Mouse (Mus musculus) heart, embryonic 13.5 days (tissue): Measurements from ENCODE around the gene Rwdd1. TPM values are rescaled to one million over a fixed set of nuclear protein-coding genes. Genes with fewer than 3 reads are reported as not detected.
"Not testable (repeated sequence)": the region's sequence is repeated elsewhere in the genome, so short reads cannot be mapped to it uniquely, and the experiment has no call there.

Experiments
- ATAC-seq: fragments of 200-750 bp; cut with Nextera tagmentation; 2 replicates; pipeline ENCODE4 v1.8.0; 2017; ENCODE audit warnings: moderate TSS enrichment; ENCODE audit not compliant: insufficient number of reproducible peaks, low FRiP score, low TSS enrichment; ENCODE audit errors: extremely low read depth
- H3K27ac ChIP-seq: fragments of 300-500 bp; sonication (generic); replicated peaks from 2 replicates; pipeline ENCODE4 v1.5.1; 2015; ENCODE audit warnings: moderate library complexity, mild to moderate bottlenecking, inconsistent platforms
- H3K27me3 ChIP-seq: fragments of 300-500 bp; sonication (generic); replicated peaks from 2 replicates; pipeline ENCODE4 v1.6.1; 2015; ENCODE audit warnings: mild to moderate bottlenecking, inconsistent platforms
- H3K36me3 ChIP-seq: fragments of 300-500 bp; sonication (generic); 2 replicates; pipeline ENCODE4 v1.6.1; 2015; ENCODE audit warnings: mild to moderate bottlenecking, inconsistent platforms
- H3K4me1 ChIP-seq: fragments of 300-500 bp; sonication (generic); 2 replicates; pipeline ENCODE4 v1.6.1; 2015; ENCODE audit warnings: inconsistent platforms
- H3K4me2 ChIP-seq: fragments of 300-500 bp; sonication (generic); 2 replicates; pipeline ENCODE4 v1.6.1; 2015; ENCODE audit warnings: inconsistent platforms, mild to moderate bottlenecking, moderate library complexity
- H3K4me3 ChIP-seq: fragments of 300-500 bp; sonication (generic); 2 replicates; pipeline ENCODE4 v1.5.1; 2015; ENCODE audit warnings: moderate library complexity, mild to moderate bottlenecking, inconsistent platforms
- H3K9ac ChIP-seq: fragments of 300-500 bp; sonication (generic); 2 replicates; pipeline ENCODE4 v1.6.1; 2015; ENCODE audit warnings: inconsistent platforms, mild to moderate bottlenecking, moderate library complexity
- H3K9me3 ChIP-seq: fragments of 300-500 bp; sonication (generic); 2 replicates; pipeline ENCODE4 v1.6.1; 2016; ENCODE audit warnings: inconsistent platforms
- WGBS: fragments of 180-500 bp; shearing (Covaris S2); methylation state at CpG from one replicate; pipeline ENCODE4 v1.1.7; 2015; ENCODE audit warnings: mixed read lengths; 5-methylcytosine and 5-hydroxymethylcytosine counted together
- polyA plus RNA-seq: library from polyadenylated mRNA; unstranded; fragments of >200 nt; fragmentation: Nextera tagmentation; extraction: Ambion mirVana; gene quantifications from 2 replicates; pipeline ENCODE4 v1.2.1, GENCODE M21; 2015

Rwdd1 gene
- polyA plus RNA-seq, 1 experiment from 2014 or later = 95.4 TPM

DNA sequence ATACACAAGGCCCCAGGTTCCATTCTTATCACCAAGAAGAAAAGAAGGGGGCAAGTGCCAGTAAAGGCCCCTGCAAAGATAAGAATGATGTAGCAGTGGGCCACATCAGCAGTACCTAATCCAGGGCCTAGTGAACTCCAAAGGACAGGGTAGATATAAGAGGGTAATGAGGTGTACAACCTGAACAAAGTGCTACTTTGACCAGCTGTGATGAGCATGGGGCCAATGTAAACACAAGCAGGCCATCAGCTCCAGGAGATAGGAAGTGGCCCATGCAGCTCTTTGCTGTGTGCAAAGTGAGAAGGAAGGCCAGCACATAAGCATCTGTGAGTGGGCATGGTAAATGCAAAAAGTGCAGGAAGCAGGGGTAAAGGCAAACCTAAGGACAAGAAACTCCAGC, 21.0 kb downstream of the Rwdd1 start:
- Histone ChIP-seq H3K27me3 (no peaks in the 10 kb centered on the region), H3K4me3 (no peak overlapping the region), H3K27ac (no peak overlapping the region), H3K9me3 (no peaks in the 10 kb centered on the region), H3K4me2 (no peak overlapping the region), H3K9ac (no peak overlapping the region), H3K4me1 (no peaks in the 10 kb centered on the region), H3K36me3 (peaks cover 96% of the 10 kb centered on the region)
- ATAC-seq = no peak

DNA sequence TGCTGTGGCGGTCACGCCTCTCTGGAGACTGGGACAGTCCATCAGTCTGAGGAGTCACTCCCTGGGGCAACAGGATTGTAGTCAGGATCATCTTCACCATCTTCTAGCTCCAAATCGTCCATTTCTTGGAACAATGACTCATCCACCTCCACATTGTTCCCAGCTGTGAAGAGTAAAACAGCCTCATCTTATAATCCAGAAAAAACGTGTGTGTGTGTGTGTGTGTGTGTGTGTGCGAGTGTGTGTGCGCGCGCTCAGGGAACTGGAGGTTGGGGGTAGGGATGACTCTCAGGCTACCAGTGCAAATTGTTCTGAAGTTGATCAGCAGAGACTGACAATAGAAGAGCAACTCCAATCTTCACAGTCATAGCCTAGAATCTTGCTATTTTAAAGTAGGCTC, 22.7 kb downstream of the Rwdd1 start:
- H3K4me2 ChIP-seq, H3K27me3 ChIP-seq, H3K27ac ChIP-seq, ATAC-seq, H3K4me3 ChIP-seq, H3K9ac ChIP-seq, H3K9me3 ChIP-seq, H3K4me1 ChIP-seq: not testable (repeated sequence)
- peaks cover 96% of the 10 kb centered on the region for H3K36me3 ChIP-seq
- WGBS = 86% methylated on average over 6 of the region's 8 CpGs

DNA sequence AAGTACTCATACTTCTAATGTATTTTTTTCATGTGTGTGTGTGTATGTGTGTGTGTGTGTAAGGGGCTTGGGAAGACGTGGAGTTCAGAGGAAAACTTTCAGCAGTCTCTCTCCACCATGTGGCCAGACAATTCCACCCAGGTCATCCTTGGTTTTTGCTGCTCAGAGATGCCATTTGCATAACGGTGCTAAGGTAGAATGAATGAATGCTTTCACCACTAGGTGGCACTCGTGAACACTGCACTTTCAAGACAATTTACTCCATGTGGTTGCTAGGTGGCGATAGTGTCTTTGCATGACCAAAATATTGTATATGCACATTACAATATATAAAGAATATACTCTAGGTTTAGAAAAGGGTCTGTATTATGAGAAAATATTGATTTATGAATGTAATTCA, 32.7 kb downstream of the Rwdd1 start:
- H3K27ac ChIP-seq = no peak overlapping the region
- no peak overlapping the region for H3K4me2 ChIP-seq
- WGBS = 21% methylated on average over 4 of the region's 4 CpGs
- no peaks in the 10 kb centered on the region for H3K27me3 ChIP-seq
- H3K9ac ChIP-seq = no peak overlapping the region
- no peak for ATAC-seq
- H3K9me3 ChIP-seq = no peaks in the 10 kb centered on the region
- H3K36me3 ChIP-seq = peaks cover 15% of the 10 kb centered on the region
- no peak overlapping the region for H3K4me3 ChIP-seq
- no peaks in the 10 kb centered on the region for H3K4me1 ChIP-seq

DNA sequence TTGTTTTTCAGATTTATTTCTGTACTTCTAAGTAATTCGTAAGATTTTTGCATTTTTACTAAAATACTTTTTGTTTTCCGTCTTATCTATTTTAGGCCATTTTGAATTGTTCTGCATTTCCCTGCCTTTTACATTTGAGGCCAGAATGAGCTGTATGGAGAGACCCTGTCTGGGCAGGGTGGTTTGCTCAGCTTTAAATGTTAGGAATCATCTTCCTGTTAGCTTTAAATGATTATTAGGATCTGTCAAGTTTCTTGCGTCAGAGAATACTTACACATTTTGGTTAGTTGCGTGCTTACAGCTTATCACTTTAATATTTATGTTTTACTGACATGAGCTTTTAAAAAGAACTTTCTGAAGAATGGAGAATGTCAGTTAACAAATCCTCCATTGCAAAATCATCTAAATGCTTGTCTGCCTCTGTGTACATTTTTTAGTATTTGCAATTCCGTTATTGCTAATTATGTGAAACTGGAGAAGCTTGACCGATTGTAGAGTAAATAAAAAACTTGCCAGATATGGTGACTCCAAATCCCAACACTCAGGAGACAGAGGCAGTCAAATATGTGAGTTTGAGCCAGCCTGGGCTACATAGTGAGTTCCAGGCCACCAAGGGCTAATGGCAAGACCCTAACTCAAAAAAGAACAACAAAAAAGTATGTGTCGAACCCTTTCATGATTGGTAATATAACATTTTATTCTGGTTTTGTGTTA, 44.5 kb downstream of the Rwdd1 start:
- 79% methylated on average over 7 of the region's 7 CpGs for WGBS
- Histone ChIP-seq H3K4me1 (no peaks in the 10 kb centered on the region), H3K27me3 (no peaks in the 10 kb centered on the region), H3K9ac (no peak overlapping the region), H3K36me3 (no peaks in the 10 kb centered on the region), H3K4me2 (no peak overlapping the region), H3K9me3 (peaks cover 7% of the 10 kb centered on the region; the same call in 1 of the 2 replicates), H3K4me3 (no peak overlapping the region), H3K27ac (no peak overlapping the region)
- no peak for ATAC-seq

DNA sequence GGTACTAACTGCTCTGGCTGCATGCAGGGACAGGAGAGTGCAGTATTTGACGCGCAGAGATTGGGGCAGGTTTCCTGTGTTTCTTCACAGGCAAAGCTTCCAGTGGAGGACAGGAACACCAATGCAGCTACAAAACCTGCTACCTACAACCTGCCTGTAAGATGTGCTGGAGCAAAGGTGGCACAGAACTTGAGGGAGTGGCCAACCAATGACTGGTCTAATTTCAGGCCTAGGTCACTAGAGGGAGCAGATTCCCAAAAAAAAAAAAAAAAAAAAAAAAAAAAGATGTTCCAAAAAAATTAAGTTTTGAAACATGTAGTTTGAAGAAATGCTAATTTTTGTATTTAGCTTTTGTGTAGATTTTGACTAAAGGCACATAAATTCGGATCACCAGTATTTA, 66.9 kb downstream of the Rwdd1 start:
- no peak overlapping the region for H3K4me3 ChIP-seq
- H3K4me1 ChIP-seq = peaks cover 17% of the 10 kb centered on the region
- H3K27me3 ChIP-seq = no peaks in the 10 kb centered on the region
- H3K36me3 ChIP-seq = peaks cover 16% of the 10 kb centered on the region
- H3K4me2 ChIP-seq = no peak overlapping the region
- H3K9me3 ChIP-seq = no peaks in the 10 kb centered on the region
- no peak overlapping the region for H3K27ac ChIP-seq
- WGBS = 64% methylated on average over 3 of the region's 3 CpGs
- no peak overlapping the region for H3K9ac ChIP-seq
- no peak for ATAC-seq

DNA sequence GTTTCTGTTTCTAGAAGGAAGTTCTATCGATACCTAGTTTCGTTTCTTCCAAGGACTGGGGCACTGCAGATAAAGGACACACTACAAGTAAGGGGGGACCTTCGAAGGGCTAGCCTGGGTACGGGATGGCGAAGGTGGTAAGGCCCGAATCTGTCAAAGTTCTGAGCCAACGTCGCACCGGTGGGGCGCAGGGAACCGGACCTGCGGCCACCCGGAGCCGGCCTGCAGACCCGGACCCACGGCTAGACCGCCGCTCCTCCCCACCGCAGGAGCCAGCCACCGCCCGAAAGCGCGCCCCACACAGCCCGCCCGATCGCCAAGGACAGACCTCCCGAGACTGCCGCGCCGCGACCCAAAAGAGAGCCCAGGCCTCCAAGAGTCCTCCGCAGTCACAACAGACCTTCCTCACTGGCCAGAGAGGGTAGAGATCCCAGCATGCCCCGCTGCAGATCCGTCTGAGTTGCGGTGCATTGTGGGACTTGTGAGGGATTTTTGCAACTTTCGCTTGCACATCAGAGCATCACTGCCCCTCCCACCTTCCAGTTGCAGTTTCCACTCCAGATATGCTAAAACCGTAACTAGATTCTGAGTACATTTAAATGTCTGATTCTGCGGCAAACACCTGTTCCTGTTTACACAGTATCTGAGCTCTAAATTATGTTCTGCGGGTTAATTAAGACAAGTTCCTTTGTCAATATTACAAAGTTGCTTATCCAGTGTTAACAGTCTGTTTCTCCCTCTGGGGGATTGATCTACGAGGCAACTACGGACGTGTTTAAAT, 68.4 kb downstream of the Rwdd1 start, which contains the start of gene Zup1:
Gene Zup1 (minus strand): TSS at position 467 of the 781 bp plus-strand sequence.
- H3K9me3 ChIP-seq = no peaks in the 10 kb centered on the region
- peaks cover 19% of the 10 kb centered on the region for H3K36me3 ChIP-seq
- peak within 1 kb of the TSS; percentile 99 for H3K9ac ChIP-seq
- peaks cover 17% of the 10 kb centered on the region for H3K4me1 ChIP-seq
- ATAC-seq = peak; percentile 70
- 3% methylated on average over 42 of the region's 42 CpGs for WGBS
- H3K4me2 ChIP-seq = peak within 1 kb of the TSS; percentile 68
- peak within 1 kb of the TSS; percentile 89 for H3K27ac ChIP-seq
- H3K27me3 ChIP-seq = no peaks in the 10 kb centered on the region
- H3K4me3 ChIP-seq = peak within 1 kb of the TSS; percentile 92

Other genes starting within 250 kb of the Rwdd1 start
- not detected in 2 replicates for gene Sult3a2, start 232.9 kb downstream of the Rwdd1 start, polyA plus RNA-seq
- gene Sult3a1, start 161.9 kb downstream of the Rwdd1 start, polyA plus RNA-seq = not detected in 2 replicates
- gene Rsph4a, start 114.5 kb downstream of the Rwdd1 start, polyA plus RNA-seq = 0.04 TPM in 1 of 2 replicates, not detected in the other
- 11.6 and 12.8 TPM in 2 replicates for gene Zup1, start 68.4 kb downstream of the Rwdd1 start, polyA plus RNA-seq
- gene Trappc3l, start 18.0 kb upstream of the Rwdd1 start, polyA plus RNA-seq = not detected in 2 replicates
- not detected in 2 replicates for gene Calhm4, start 24.7 kb upstream of the Rwdd1 start, polyA plus RNA-seq
- gene Calhm5, start 76.9 kb upstream of the Rwdd1 start, polyA plus RNA-seq = 1.5 and 1.7 TPM in 2 replicates
- 0.50 and 0.53 TPM in 2 replicates for gene Calhm6, start 108.4 kb upstream of the Rwdd1 start, polyA plus RNA-seq
- 13.6 and 15.2 TPM in 2 replicates for gene Dse, start 188.1 kb upstream of the Rwdd1 start, polyA plus RNA-seq